8 mouse cellular contexts compared by ENCODE assay signal in the genomic region with DNA sequence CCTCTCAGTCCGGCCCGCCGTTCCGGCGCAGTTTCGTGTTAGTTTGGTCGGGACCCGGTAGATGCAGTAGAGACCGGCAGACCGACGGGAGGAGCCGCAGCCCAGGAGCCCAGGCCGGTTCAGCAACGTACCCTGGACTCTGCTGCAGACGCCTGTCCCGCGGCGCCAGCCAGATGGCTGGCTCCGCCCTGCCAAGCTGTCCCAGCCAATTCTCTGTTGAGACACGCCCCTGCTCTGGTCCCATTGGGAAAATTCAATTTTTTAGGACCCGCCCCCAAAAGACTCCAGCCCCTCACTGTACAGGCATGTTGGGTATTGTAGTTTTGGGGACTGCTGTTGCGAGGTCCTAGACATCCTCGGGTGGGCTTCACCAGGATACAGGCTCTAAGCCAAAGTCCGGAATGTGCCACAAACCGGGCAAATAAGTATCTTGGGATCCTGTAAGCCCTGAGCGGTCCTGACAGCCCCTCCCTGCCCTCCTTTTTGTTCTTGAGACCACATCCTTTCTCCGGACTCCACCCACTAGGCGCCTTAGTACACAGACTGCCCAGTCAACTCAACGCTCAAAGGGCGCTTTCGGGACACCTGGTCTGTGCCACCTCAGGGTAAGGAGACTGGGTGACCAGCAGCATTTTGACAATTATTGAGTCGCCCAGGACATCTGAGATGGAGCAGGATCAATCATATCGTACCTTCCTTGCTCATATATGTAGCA. TPM values are rescaled to one million over a fixed set of nuclear protein-coding genes. Genes with fewer than 3 reads are reported as not detected.
DNase-seq lines count a peak whose midpoint lies in the region; ATAC-seq and TF ChIP-seq lines count a peak whose summit lies in the region.

No protein-coding gene starts in this region.

- no peak for TF ChIP-seq CTCF in cortical plate, adult 2 months (IDR thresholded peaks at IDR 0.05; ENCODE audit: extremely low read depth, insufficient read depth, low read length)

- no peak overlapping the region for H3K27ac ChIP-seq in cortical plate, adult 2 months (ENCODE audit: insufficient read depth, low read length)

- H3K4me3 ChIP-seq in cortical plate, adult 2 months (ENCODE audit: insufficient read depth, low read length) = peak overlapping the region; percentile 43

- H3K4me1 ChIP-seq in cortical plate, adult 2 months (ENCODE audit: control insufficient read depth, insufficient read depth, low read length) = no peaks in the 10 kb centered on the region

- peak; percentile 62 for ATAC-seq in activated CD4-positive, CD25-positive, alpha-beta regulatory T cell, adult 4 months
- ATAC-seq in megakaryocyte progenitor cell, adult 5-6 weeks (replicated peaks; ENCODE audit: poor library complexity) = peak; percentile 69

- TF ChIP-seq POLR2A in cortical plate, adult 2 months (IDR thresholded peaks at IDR 0.05; ENCODE audit: extremely low read depth, insufficient read depth, low read length) = peak; percentile 48; the same call in 1 of the 2 replicates

- peak; percentile 93 to 94 for DNase-seq in gastrocnemius, adult 8-10 months (ENCODE audit: low spot score in 2 of 2)
- DNase-seq in induced T-regulatory cell, adult 2 months (ENCODE audit: low read depth) = peak; percentile 86
- DNase-seq in left cerebral cortex, adult 9 months (ENCODE audit: low spot score in 2 of 2) = peak; percentile 80 to 92
- DNase-seq in right cerebral cortex, postnatal 14 days = peak; percentile 79
- peak; percentile 87 to 92 for DNase-seq in urinary bladder, postnatal 36 days (ENCODE audit: low spot score in 2 of 2)

RNA-seq across cellular contexts. Expression of a gene that starts 1.1 kb away (rescaled TPM):
- polyA plus RNA-seq in activated CD4-positive, CD25-positive, alpha-beta regulatory T cell, adult 4 months (2017; shearing (Covaris generic)) = 1 to 10 TPM; 1.7 to 3.4 TPM
- polyA plus RNA-seq in cortical plate, adult 2 months (2012; rRNA removed) = 4.9 and 5.4 TPM in 2 replicates
- 10 to 100 TPM; 64.6 to 81.5 (median 69.0) TPM for total RNA-seq in gastrocnemius, adult 8-10 months (2022)
- total RNA-seq in megakaryocyte progenitor cell, adult 5-6 weeks (2015) = 11.7 and 12.5 TPM in 2 replicates
- total RNA-seq in megakaryocyte progenitor cell, adult 5-6 weeks (2017) = 7.1 and 8.9 TPM in 2 replicates

RNA-seq across cellular contexts. Expression of a gene that starts 24.8 kb away (rescaled TPM):
- polyA plus RNA-seq in activated CD4-positive, CD25-positive, alpha-beta regulatory T cell, adult 4 months (2017; shearing (Covaris generic)) = 1 to 10 TPM; 5.2 to 8.0 TPM
- polyA plus RNA-seq in cortical plate, adult 2 months (2012; rRNA removed) = 243 and 244 TPM in 2 replicates
- total RNA-seq in gastrocnemius, adult 8-10 months (2022) = 10 to 100 TPM in 2 of 4 experiments, 1 to 10 TPM in 2; 8.9 to 17.6 (median 13.5) TPM
- 17.8 and 17.9 TPM in 2 replicates for total RNA-seq in megakaryocyte progenitor cell, adult 5-6 weeks (2015)
- total RNA-seq in megakaryocyte progenitor cell, adult 5-6 weeks (2017) = 11.8 and 23.4 TPM in 2 replicates

RNA-seq across cellular contexts. Expression of a gene that starts 34.6 kb away (rescaled TPM):
- polyA plus RNA-seq in activated CD4-positive, CD25-positive, alpha-beta regulatory T cell, adult 4 months (2017; shearing (Covaris generic)) = not detected
- polyA plus RNA-seq in cortical plate, adult 2 months (2012; rRNA removed) = 38.4 and 39.0 TPM in 2 replicates
- total RNA-seq in gastrocnemius, adult 8-10 months (2022) = 1 to 10 TPM; 1.3 to 2.4 (median 1.7) TPM
- 1.3 and 1.5 TPM in 2 replicates for total RNA-seq in megakaryocyte progenitor cell, adult 5-6 weeks (2015)
- total RNA-seq in megakaryocyte progenitor cell, adult 5-6 weeks (2017) = 0.17 and 0.21 TPM in 2 replicates

RNA-seq across cellular contexts. Expression of a gene that starts 51.2 kb away (rescaled TPM):
- polyA plus RNA-seq in activated CD4-positive, CD25-positive, alpha-beta regulatory T cell, adult 4 months (2017; shearing (Covaris generic)) = under 1 TPM; 0.22 to 0.42 TPM
- 2.6 and 2.9 TPM in 2 replicates for polyA plus RNA-seq in cortical plate, adult 2 months (2012; rRNA removed)
- total RNA-seq in gastrocnemius, adult 8-10 months (2022) = not detected
- not detected in 2 replicates for total RNA-seq in megakaryocyte progenitor cell, adult 5-6 weeks (2015)
- 0.10 TPM in 1 of 2 replicates, not detected in the other for total RNA-seq in megakaryocyte progenitor cell, adult 5-6 weeks (2017)

Comparison
In these comparisons a context has a peak if more than half of its experiments do, and no peak if none do; other contexts are left out.
1. RNA of a gene that starts 1.1 kb away (total RNA-seq): 64.6 to 81.5 TPM in gastrocnemius, adult 8-10 months; 7.1 to 12.5 TPM in megakaryocyte progenitor cell, adult 5-6 weeks; every median in the first group is over 4 times any median in the second.
2. Peak in every context shown above with its lines, with median percentiles within 50 percentile points of each other: DNase-seq.